Mouse (Mus musculus) testis, adult 2 months (tissue): ENCODE data around the gene Olfr1358.

ENCODE experiments used
- CTCF ChIP-seq: fragments of 200-500 bp; IDR thresholded peaks from 2 replicates; pipeline ENCODE4 v1.5.1; 2012; ENCODE audit warnings: low read depth, mild to moderate bottlenecking, inconsistent platforms, low read length, moderate library complexity; ENCODE audit not compliant: control insufficient read depth, insufficient read depth, insufficient replicate concordance
- POLR2A ChIP-seq: fragments of 200-500 bp; IDR thresholded peaks from 2 replicates; pipeline ENCODE4 v1.6.1; 2012; ENCODE audit warnings: low read depth, mild to moderate bottlenecking, inconsistent platforms, low read length, moderate library complexity; ENCODE audit not compliant: control insufficient read depth

GRCm38 (mm10) chr10:78525511-78525910 is 8.3 kb downstream of the Olfr1358 start:
- TF ChIP-seq POLR2A (no peak), CTCF (no peak)
